Mouse (Mus musculus) heart, adult 2 months (tissue): ENCODE data around the gene Snx33.
A peak's percentile ranks its signal among the peaks of the same experiment; 100 is the strongest.

Experiments
- CTCF ChIP-seq: fragments of 200-600 bp; IDR thresholded peaks from 2 replicates; pipeline ENCODE4 v1.8.1; 2022; ENCODE audit warnings: antibody characterized with exemption, mild to moderate bottlenecking, moderate library complexity
- POLR2A ChIP-seq: fragments of 200-500 bp; IDR thresholded peaks from 2 replicates; pipeline ENCODE4 v1.6.1; 2011; ENCODE audit warnings: mild to moderate bottlenecking, low read depth, low read length, control low read depth; ENCODE audit not compliant: insufficient read depth

GRCm38 (mm10) chr9:56938374-56938773 is 10.2 kb upstream of the Snx33 start:
- TF ChIP-seq CTCF (peak; percentile 22; the same call in 1 of the 2 replicates), POLR2A (peak; percentile 51; the same call in 1 of the 2 replicates)
